Mouse (Mus musculus) heart, postnatal 0 days (tissue): ENCODE results near the gene Abcg4.
"Not testable (repeated sequence)": the region's sequence is repeated elsewhere in the genome, so short reads cannot be mapped to it uniquely, and the experiment has no call there.

ENCODE experiments used
- CTCF ChIP-seq: IDR thresholded peaks from 2 replicates; pipeline ENCODE4 v1.5.1; 2016; ENCODE audit warnings: antibody characterized with exemption, control low read depth, low read depth
- EP300 ChIP-seq: IDR thresholded peaks from 2 replicates; pipeline ENCODE4 v1.6.1; 2016; ENCODE audit warnings: antibody characterized with exemption, low read depth

DNA sequence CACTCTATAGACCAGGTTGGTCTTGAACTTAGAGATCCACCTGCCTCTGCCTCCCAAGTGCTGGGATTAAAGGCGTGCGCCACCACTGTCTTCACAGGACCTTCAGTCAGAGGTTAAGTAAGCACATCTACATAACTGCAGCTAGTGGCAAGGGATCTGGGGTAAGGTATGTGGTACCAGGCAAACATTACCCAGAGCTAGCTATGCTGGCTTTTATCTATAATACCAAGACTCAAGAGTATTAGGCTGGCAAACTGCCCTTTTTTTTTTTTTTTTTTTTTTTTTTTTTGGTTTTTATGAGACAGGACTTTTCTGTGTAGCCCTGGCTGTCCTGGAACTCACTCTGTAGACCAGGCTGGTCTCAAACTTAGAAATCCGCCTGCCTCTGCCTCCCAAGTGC is 11.6 kb upstream of the Abcg4 start:
- not testable (repeated sequence) for TF ChIP-seq CTCF, EP300
